Mouse (Mus musculus) leukemia stem cell, adult 10-12 weeks (primary cell): ENCODE measurements around the gene Pacsin3. TPM values are rescaled to one million over a fixed set of nuclear protein-coding genes. Genes with fewer than 3 reads are reported as not detected.

Source experiments
- polyA plus RNA-seq: library from polyadenylated mRNA; stranded (reverse); fragments of >175 nt; gene quantifications from 2 replicates; pipeline ENCODE4 v1.2.3, GENCODE M21; 2012; ENCODE audit warnings: low replicate concordance

The Pacsin3 gene
- 0.63 and 3.1 TPM in 2 replicates for polyA plus RNA-seq

DNA sequence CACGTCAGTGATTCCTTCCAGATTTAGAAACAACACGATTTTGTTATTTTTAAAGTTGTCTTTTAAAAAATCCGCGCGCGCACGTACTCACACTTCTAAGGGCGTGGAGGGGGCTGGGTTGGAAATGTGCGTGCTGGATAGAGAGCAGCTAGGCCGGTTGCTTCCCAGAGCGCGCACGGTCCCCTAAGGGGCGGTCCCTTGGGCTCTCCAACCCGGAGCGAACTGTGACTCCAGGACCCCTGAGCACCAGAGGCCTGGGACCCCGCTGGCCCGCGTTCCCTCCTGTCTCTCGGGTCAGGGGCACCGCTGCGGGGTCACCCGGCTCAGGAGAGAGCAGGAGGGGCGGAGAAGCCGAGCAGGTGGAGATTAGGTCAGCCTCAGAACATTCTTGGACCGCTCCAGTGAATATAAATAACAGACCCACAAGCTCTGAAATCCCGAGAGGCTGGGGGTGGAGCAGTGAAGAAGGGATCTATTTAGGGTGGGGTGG lies at the start of gene Pacsin3:
Gene Pacsin3 (plus strand): TSS at position 294 of the 490 bp plus-strand sequence.

DNA sequence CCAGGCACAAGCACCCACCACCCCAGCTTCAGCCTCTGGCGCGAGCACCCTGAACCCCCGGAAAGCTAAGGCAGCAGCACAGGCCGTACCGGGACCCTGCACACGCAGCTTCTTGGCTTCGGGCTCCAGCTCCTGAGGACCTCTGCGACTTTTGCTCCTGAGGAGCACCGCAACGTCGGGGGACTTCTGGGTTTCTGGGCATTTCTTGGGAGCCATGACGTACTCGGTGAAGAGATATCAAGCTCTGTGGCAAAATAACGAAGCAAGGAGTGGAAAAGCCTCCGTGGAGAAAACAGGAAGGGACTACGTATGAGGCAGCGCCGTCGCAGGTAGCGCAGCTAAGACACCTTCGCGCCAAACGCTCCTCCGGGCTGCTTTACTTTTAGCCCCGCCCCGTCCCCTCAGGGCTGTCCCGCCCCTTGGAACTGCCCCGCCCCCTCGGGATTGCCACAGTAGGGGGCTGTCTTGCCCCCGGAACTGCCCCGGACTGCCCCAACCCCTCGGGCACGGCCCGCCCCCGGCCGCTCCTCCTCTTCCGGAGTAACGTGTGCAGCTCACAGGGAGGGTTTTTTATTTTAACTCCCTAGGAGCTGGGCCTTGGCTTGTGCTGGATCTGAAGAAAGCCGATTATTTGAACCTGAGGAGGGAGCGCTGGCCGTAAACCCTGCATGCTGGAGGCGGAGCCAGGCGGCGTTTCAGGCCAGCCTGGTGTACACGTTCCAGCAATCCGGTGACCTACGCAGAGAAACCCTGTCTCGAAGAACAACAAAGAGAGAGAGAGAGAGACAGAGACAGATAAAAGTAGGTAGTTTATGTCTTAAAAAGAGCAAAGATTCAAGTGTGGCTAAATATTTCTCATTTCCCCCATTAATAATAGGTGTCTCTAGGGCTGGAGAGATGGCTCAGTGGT lies 18.9 kb upstream of the Pacsin3 start, which contains the start of gene Ddb2:
Gene Ddb2 (minus strand): TSS at position 382 of the 910 bp plus-strand sequence.

DNA sequence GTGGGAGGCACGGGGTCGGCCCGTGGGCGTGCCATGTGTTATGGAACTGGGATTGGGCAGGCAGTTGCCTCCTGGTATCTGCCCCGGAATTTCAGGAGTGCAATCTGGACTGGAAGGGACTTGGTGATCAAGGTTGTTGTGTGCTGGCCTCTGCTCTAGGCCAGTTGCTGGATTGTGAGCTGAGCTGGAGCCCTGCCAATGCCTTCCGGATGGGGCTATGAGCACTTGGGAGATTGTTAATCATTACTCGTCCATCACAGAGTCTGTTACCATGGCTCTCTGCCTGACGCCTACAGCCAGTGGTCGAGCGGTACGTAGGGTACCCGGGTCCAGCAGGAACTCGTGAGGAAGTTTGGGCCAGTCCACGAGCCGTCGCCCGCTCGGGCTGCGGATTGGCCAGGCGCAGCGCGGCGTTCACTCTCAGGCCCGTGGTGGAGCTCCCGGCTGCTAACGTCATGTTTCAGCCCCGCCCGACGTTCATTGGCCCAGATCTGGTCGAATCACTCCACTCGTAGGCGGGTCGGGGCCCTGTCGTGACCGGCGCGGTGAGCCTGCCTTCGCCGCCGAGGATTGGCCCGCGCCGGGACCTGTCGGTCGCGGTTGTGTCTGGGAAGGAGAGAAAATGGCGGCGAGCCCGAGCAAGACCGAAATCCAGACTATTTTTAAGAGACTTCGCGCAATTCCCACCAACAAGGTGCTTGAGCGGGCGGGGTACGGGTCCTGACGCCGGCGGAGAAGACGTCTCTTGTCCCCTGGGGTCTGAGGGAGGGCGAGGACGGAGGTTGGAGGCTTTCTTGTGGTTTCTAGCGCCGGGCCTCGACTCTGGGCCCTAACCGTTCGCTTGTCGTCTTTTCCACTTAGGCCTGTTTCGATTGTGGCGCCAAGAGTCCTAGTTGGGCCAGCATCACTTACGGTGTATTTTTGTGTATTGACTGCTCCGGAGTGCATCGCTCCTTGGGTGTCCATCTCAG lies 9.2 kb downstream of the Pacsin3 start, which contains the start of gene Arfgap2:
Gene Arfgap2 (plus strand): TSS at position 264 of the 971 bp plus-strand sequence.

Other genes with a start within 250 kb of the Pacsin3 start
- 0.19 and 0.36 TPM in 2 replicates for gene Rapsn, start 220.3 kb upstream of the Pacsin3 start, polyA plus RNA-seq
- gene Psmc3, start 201.9 kb upstream of the Pacsin3 start, polyA plus RNA-seq, result 50.2 and 74.8 TPM in 2 replicates
- 13.6 and 25.4 TPM in 2 replicates for gene Slc39a13, start 185.5 kb upstream of the Pacsin3 start, polyA plus RNA-seq
- gene Spi1, start 173.6 kb upstream of the Pacsin3 start, polyA plus RNA-seq, result 25.7 and 55.7 TPM in 2 replicates
- 0.06 and 0.17 TPM in 2 replicates for gene Mybpc3, start 137.8 kb upstream of the Pacsin3 start, polyA plus RNA-seq
- 5.4 and 8.6 TPM in 2 replicates for gene Madd, start 72.1 kb upstream of the Pacsin3 start, polyA plus RNA-seq
- 8.0 and 13.7 TPM in 2 replicates for gene Nr1h3, start 53.1 kb upstream of the Pacsin3 start, polyA plus RNA-seq
- 3.0 and 18.6 TPM in 2 replicates for gene Acp2, start 53.1 kb upstream of the Pacsin3 start, polyA plus RNA-seq
- gene Ddb2, start 19.0 kb upstream of the Pacsin3 start, polyA plus RNA-seq, result 0.79 and 0.96 TPM in 2 replicates
- gene Arfgap2, start 9.0 kb downstream of the Pacsin3 start, polyA plus RNA-seq, result 7.9 and 37.0 TPM in 2 replicates
- gene 1110051M20Rik, start 188.8 kb downstream of the Pacsin3 start, polyA plus RNA-seq, result 3.9 and 5.0 TPM in 2 replicates
- gene Lrp4, start 201.6 kb downstream of the Pacsin3 start, polyA plus RNA-seq, result 0.05 and 0.15 TPM in 2 replicates